Mouse (Mus musculus) midbrain, embryonic 12.5 days (tissue): ENCODE data around the gene Hipk2. TPM values are rescaled to one million over a fixed set of nuclear protein-coding genes. Genes with fewer than 3 reads are reported as not detected.

ENCODE experiments used
- ATAC-seq: fragments of 200-750 bp; cut with Nextera tagmentation; 2 replicates; pipeline ENCODE4 v1.8.0; 2017; ENCODE audit warnings: low read depth, moderate TSS enrichment, moderate library complexity; ENCODE audit not compliant: low FRiP score
- H3K27ac ChIP-seq: fragments of 300-500 bp; sonication (generic); replicated peaks from 2 replicates; pipeline ENCODE4 v1.5.1; 2016; ENCODE audit warnings: mild to moderate bottlenecking
- H3K27me3 ChIP-seq: fragments of 300-500 bp; sonication (generic); 2 replicates; pipeline ENCODE4 v1.6.1; 2016; ENCODE audit warnings: mild to moderate bottlenecking
- H3K36me3 ChIP-seq: fragments of 300-500 bp; sonication (generic); 2 replicates; pipeline ENCODE4 v1.6.1; 2016
- H3K4me1 ChIP-seq: fragments of 300-500 bp; sonication (generic); 2 replicates; pipeline ENCODE4 v1.6.1; 2016
- H3K4me2 ChIP-seq: fragments of 300-500 bp; sonication (generic); replicated peaks from 2 replicates; pipeline ENCODE4 v1.6.1; 2016; ENCODE audit warnings: mild to moderate bottlenecking, moderate library complexity
- H3K4me3 ChIP-seq: fragments of 300-500 bp; sonication (generic); 2 replicates; pipeline ENCODE4 v1.5.1; 2016; ENCODE audit warnings: mild to moderate bottlenecking
- H3K9ac ChIP-seq: fragments of 300-500 bp; sonication (generic); replicated peaks from 2 replicates; pipeline ENCODE4 v1.6.1; 2016; ENCODE audit warnings: mild to moderate bottlenecking, moderate library complexity
- H3K9me3 ChIP-seq: fragments of 300-500 bp; sonication (generic); 2 replicates; pipeline ENCODE4 v1.6.1; 2016; ENCODE audit warnings: mild to moderate bottlenecking
- WGBS: fragments of 180-500 bp; shearing (Covaris S2); methylation state at CpG from one replicate; pipeline ENCODE4 v1.1.7; 2016; 5-methylcytosine and 5-hydroxymethylcytosine counted together
- polyA plus RNA-seq: library from polyadenylated mRNA; unstranded; fragments of >200 nt; fragmentation: Nextera tagmentation; extraction: Ambion mirVana; gene quantifications from 2 replicates; pipeline ENCODE4 v1.2.1, GENCODE M21; 2016

Gene Hipk2
- polyA plus RNA-seq, 1 experiment from 2014 or later, result 36.7 TPM

- peak overlapping the region; percentile 82 for H3K27ac ChIP-seq
- H3K4me3 ChIP-seq, result no peak overlapping the region
- peaks cover 62% of the 10 kb centered on the region for H3K36me3 ChIP-seq
- H3K4me2 ChIP-seq, result no peak overlapping the region
- H3K27me3 ChIP-seq, result no peaks in the 10 kb centered on the region
- peaks cover 19% of the 10 kb centered on the region for H3K4me1 ChIP-seq
- peak; percentile 82 for ATAC-seq
- H3K9ac ChIP-seq, result no peak overlapping the region
- WGBS, result 71% methylated on average over 15 of the region's 15 CpGs
- no peaks in the 10 kb centered on the region for H3K9me3 ChIP-seq
These were observed 145.5 kb downstream of the Hipk2 start for GRCm38 (mm10) chr6:38730169-38731146.

DNA sequence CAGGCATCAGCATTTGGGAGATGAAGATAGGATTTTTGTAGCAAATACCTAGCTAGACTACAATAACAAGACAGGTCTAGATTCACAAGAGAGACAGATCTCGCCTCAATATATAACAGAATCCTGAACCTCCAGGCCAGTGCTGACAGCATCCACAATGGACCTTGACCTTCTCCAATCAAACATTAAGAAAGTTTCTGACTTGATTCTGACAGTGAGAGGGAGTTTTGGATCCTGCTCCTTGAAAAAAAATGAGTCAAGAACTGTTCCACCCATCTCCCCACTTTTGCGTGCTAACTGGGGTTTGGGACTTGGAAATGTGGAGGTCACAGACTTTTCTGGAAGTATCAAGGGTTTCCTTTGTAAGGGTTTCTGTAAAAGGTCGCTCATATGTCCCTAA is 150.4 kb downstream of the Hipk2 start:
- WGBS, result 95% methylated on average over 3 of the region's 3 CpGs
- Histone ChIP-seq H3K27ac (no peak overlapping the region), H3K27me3 (no peaks in the 10 kb centered on the region), H3K4me1 (peaks cover 8% of the 10 kb centered on the region), H3K36me3 (peaks cover 44% of the 10 kb centered on the region), H3K4me3 (no peak overlapping the region), H3K4me2 (no peak overlapping the region), H3K9ac (no peak overlapping the region), H3K9me3 (no peaks in the 10 kb centered on the region)
- no peak for ATAC-seq

GRCm38 (mm10) chr6:38721361-38721760 is 154.6 kb downstream of the Hipk2 start:
- Histone ChIP-seq H3K27me3 (no peaks in the 10 kb centered on the region), H3K4me2 (no peak overlapping the region), H3K9ac (no peak overlapping the region), H3K4me1 (peaks cover 4% of the 10 kb centered on the region; the same call in 1 of the 2 replicates), H3K4me3 (no peak overlapping the region), H3K36me3 (peaks cover 60% of the 10 kb centered on the region), H3K27ac (no peak overlapping the region), H3K9me3 (no peaks in the 10 kb centered on the region)
- 86% methylated on average over 1 of the region's 1 CpGs for WGBS
- no peak for ATAC-seq

GRCm38 (mm10) chr6:38719229-38719628 is 156.7 kb downstream of the Hipk2 start:
- H3K4me1 ChIP-seq, result peaks cover 4% of the 10 kb centered on the region; the same call in 1 of the 2 replicates
- peaks cover 75% of the 10 kb centered on the region for H3K36me3 ChIP-seq
- WGBS, result 63% methylated on average over 6 of the region's 6 CpGs
- no peak overlapping the region for H3K4me3 ChIP-seq
- no peak for ATAC-seq
- H3K4me2 ChIP-seq, result no peak overlapping the region
- H3K27ac ChIP-seq, result no peak overlapping the region
- no peaks in the 10 kb centered on the region for H3K9me3 ChIP-seq
- no peak overlapping the region for H3K9ac ChIP-seq
- H3K27me3 ChIP-seq, result no peaks in the 10 kb centered on the region

- WGBS, result 89% methylated on average over 7 of the region's 7 CpGs
- Histone ChIP-seq H3K9me3 (no peaks in the 10 kb centered on the region), H3K4me3 (no peak overlapping the region), H3K9ac (no peak overlapping the region), H3K27me3 (no peaks in the 10 kb centered on the region), H3K36me3 (peaks cover 77% of the 10 kb centered on the region), H3K4me1 (peaks cover 4% of the 10 kb centered on the region; the same call in 1 of the 2 replicates), H3K4me2 (no peak overlapping the region), H3K27ac (no peak overlapping the region)
- ATAC-seq, result no peak
These were observed 157.3 kb downstream of the Hipk2 start for GRCm38 (mm10) chr6:38718625-38719024.

GRCm38 (mm10) chr6:38715881-38716280 is 160.1 kb downstream of the Hipk2 start:
- Histone ChIP-seq H3K27me3 (no peaks in the 10 kb centered on the region), H3K27ac (no peak overlapping the region), H3K4me1 (peaks cover 4% of the 10 kb centered on the region; the same call in 1 of the 2 replicates), H3K9ac (no peak overlapping the region), H3K9me3 (no peaks in the 10 kb centered on the region), H3K4me3 (no peak overlapping the region), H3K4me2 (no peak overlapping the region), H3K36me3 (peaks cover 94% of the 10 kb centered on the region)
- 92% methylated on average over 16 of the region's 16 CpGs for WGBS
- no peak for ATAC-seq

- no peak overlapping the region for H3K9ac ChIP-seq
- H3K4me2 ChIP-seq, result no peak overlapping the region
- no peak overlapping the region for H3K27ac ChIP-seq
- no peak for ATAC-seq
- no peak overlapping the region for H3K4me3 ChIP-seq
- peaks cover 96% of the 10 kb centered on the region for H3K36me3 ChIP-seq
- H3K27me3 ChIP-seq, result no peaks in the 10 kb centered on the region
- no peaks in the 10 kb centered on the region for H3K4me1 ChIP-seq
- WGBS, result 89% methylated on average over 19 of the region's 19 CpGs
- no peaks in the 10 kb centered on the region for H3K9me3 ChIP-seq
These were observed 161.7 kb downstream of the Hipk2 start for GRCm38 (mm10) chr6:38713957-38714898.

- no peak for ATAC-seq
- peaks cover 91% of the 10 kb centered on the region for H3K36me3 ChIP-seq
These were observed 165.5 kb downstream of the Hipk2 start for GRCm38 (mm10) chr6:38710449-38710848.

DNA sequence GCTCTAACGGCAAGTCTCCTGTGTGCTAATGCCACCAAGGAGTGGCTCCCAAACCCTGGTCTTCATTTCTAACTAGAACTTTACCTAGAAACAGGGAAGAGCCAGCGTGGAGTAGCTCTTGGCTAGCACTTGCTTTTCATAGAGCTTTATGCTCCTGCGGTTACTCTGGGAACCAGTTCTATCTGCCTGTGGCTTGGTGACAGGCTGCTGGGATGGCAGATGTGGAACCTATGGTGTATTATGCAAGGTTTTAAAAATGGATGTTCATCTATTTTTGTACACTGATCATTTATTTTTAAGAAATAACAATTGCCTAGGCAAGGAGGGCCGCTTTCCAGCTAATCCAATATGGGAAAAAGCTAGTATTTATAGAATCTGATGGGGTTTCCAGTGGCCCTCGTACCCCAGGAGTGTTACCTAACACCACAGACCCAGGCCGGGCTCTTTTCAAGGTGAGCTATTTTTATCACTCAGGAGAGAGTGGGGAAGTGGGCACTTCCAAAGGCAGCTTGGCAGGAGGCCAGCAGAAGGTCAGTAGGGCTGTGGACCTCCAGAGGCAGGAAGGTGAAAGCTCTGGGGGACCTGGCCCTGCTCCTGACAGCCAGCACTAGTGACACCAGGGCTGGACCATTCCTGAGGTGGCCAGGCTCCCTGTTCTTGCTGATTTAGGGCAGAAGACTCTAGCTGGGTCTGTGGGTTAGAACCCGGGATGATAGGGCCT is 171.5 kb downstream of the Hipk2 start:
- Histone ChIP-seq H3K36me3 (peaks cover 86% of the 10 kb centered on the region), H3K27ac (no peak overlapping the region), H3K4me1 (no peaks in the 10 kb centered on the region), H3K4me3 (no peak overlapping the region), H3K4me2 (no peak overlapping the region), H3K27me3 (no peaks in the 10 kb centered on the region), H3K9ac (no peak overlapping the region), H3K9me3 (no peaks in the 10 kb centered on the region)
- ATAC-seq, result no peak
- WGBS, result 94% methylated on average over 7 of the region's 7 CpGs

More at GRCm38 (mm10) chr6:38710449-38710848, 165.5 kb downstream of the Hipk2 start:
- Histone ChIP-seq H3K4me1 (no peaks in the 10 kb centered on the region), H3K27me3 (no peaks in the 10 kb centered on the region), H3K4me2 (no peak overlapping the region), H3K9ac (no peak overlapping the region), H3K9me3 (no peaks in the 10 kb centered on the region), H3K27ac (no peak overlapping the region), H3K4me3 (no peak overlapping the region)
- 95% methylated on average over 3 of the region's 3 CpGs for WGBS

DNA sequence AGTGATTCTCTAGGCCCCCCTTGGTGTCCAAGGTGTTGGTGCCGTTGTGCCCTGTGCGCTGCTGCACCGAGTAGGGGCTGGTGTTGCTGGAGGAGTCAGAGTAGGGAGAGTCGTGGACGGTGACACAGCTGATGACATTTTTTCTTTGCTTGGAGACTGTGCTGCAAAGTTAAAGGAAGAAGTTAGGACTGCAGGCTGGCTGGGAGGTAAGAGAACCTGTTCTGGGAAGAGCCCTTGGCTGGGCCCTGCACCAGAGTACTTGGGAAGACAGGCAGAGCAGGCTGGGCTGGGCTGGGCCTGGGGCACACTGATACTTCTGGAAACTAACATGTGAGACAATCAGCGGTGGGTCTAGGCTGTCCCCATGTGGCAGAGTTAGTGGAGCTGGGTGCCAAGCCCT is 172.4 kb downstream of the Hipk2 start:
- ATAC-seq, result no peak
- peaks cover 87% of the 10 kb centered on the region for H3K36me3 ChIP-seq
- no peak overlapping the region for H3K27ac ChIP-seq
- H3K4me3 ChIP-seq, result no peak overlapping the region
- no peaks in the 10 kb centered on the region for H3K4me1 ChIP-seq
- H3K4me2 ChIP-seq, result no peak overlapping the region
- no peak overlapping the region for H3K9ac ChIP-seq
- no peaks in the 10 kb centered on the region for H3K9me3 ChIP-seq
- WGBS, result 89% methylated on average over 6 of the region's 6 CpGs
- no peaks in the 10 kb centered on the region for H3K27me3 ChIP-seq

DNA sequence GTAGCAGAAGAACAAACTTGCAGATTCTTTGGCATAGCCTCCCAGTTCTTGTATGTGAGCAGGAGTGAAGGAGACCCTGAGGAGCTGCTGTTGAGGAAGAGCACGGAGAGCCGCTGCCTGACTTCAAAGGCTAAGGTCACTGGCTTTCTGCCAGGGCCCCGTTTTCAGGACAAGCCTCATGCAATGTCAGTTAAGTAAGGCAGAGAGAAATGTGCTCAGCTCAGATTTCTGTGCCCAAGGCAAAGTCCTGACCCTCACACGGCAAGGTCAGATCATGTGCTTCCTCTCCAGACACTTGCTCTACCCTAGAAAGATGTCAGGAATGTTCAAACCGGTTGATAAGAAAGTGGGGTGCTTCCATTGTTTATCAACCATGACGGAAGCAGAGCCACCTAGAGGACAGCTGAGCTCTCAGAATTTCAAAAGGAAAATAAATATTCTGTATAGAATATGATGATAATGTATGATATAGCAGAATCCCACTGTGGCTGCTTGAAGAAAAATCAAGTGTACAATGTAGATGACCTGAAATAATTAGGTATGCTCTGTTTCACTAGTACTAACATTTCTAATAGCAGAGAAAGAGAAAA is 173.1 kb downstream of the Hipk2 start:
- H3K4me2 ChIP-seq, result no peak overlapping the region
- H3K4me3 ChIP-seq, result no peak overlapping the region
- H3K9ac ChIP-seq, result no peak overlapping the region
- ATAC-seq, result no peak
- no peaks in the 10 kb centered on the region for H3K4me1 ChIP-seq
- H3K36me3 ChIP-seq, result peaks cover 88% of the 10 kb centered on the region
- H3K27me3 ChIP-seq, result no peaks in the 10 kb centered on the region
- 74% methylated on average over 6 of the region's 6 CpGs for WGBS
- no peaks in the 10 kb centered on the region for H3K9me3 ChIP-seq
- no peak overlapping the region for H3K27ac ChIP-seq
